Mouse (Mus musculus): ENCODE results near the gene Lpcat3. TPM values are rescaled to one million over a fixed set of nuclear protein-coding genes. Genes with fewer than 3 reads are reported as not detected.
A peak's percentile ranks its signal among the peaks of the same experiment; 100 is the strongest.

Lpcat3 gene
- polyA plus RNA-seq, 1 experiment from 2014 or later: 45.3 TPM

DNA sequence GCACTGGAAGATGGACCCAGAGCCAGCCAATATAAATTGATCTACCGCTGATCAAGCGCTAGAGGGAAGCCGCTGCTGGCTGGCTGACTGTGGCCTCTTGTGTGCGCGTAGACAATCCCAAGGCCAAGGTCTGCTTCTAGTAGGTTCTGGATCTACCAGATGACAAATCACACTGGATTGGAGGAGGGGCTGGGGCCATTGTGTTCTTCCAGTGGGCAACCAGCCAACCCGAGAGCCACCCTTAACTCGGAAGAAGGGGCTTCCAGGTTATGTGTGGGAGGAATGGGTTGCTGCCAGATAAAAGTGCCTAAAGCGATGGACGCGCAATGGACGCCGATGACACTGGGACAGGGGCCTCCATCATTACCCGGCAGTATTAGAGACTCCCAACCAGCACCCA is 55.1 kb downstream of the Lpcat3 start:
- Histone ChIP-seq H3K4me1 (peaks cover 14% of the 10 kb centered on the region), H3K27me3 (no peaks in the 10 kb centered on the region), H3K36me3 (peaks cover 42% of the 10 kb centered on the region), H3K4me3 (peak overlapping the region; percentile 15), H3K27ac (no peak overlapping the region), H3K4me2 (replicated peaks) (no peak overlapping the region), H3K9me3 (replicated peaks) (no peaks in the 10 kb centered on the region), H3K9ac (no peak overlapping the region)
- no peak for ATAC-seq (ENCODE audit: low FRiP score)
- 79% methylated on average over 13 of the region's 13 CpGs for WGBS

DNA sequence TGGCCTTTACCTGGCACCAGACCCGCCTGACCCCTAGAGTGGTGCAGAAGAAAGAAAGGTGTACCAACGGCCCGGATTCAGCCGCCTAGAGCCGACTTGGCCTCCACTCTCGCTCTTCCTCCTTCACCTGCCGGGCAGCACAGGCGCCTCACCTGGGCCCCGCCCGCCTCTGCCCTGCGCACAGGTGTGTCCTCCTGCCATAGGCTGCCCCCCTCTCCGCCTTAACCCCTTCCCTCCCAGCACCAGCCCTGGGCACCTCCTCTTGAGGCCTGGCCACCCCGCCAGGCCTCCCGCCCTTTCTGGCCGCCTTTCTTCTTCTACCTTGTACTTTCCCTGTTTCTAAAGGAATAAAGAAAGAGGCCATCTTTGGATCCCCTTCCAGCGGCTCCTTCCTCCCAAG is 55.9 kb downstream of the Lpcat3 start:
- H3K4me2 ChIP-seq (replicated peaks): 0 out of 2 replicates have a peak overlapping the region, but pooled peaks have one; percentile 8
- WGBS: 61% methylated on average over 13 of the region's 16 CpGs
- ATAC-seq (ENCODE audit: low FRiP score): no peak
- no peaks in the 10 kb centered on the region for H3K9me3 ChIP-seq (replicated peaks)
- H3K4me3 ChIP-seq: peak overlapping the region; percentile 15; the same call in 1 of the 2 replicates
- 0 out of 2 replicates have a peak overlapping the region, but pooled peaks have one; percentile 27 for H3K9ac ChIP-seq
- H3K27me3 ChIP-seq: no peaks in the 10 kb centered on the region
- H3K4me1 ChIP-seq: peaks cover 7% of the 10 kb centered on the region
- peaks cover 42% of the 10 kb centered on the region for H3K36me3 ChIP-seq
- H3K27ac ChIP-seq: no peak overlapping the region

DNA sequence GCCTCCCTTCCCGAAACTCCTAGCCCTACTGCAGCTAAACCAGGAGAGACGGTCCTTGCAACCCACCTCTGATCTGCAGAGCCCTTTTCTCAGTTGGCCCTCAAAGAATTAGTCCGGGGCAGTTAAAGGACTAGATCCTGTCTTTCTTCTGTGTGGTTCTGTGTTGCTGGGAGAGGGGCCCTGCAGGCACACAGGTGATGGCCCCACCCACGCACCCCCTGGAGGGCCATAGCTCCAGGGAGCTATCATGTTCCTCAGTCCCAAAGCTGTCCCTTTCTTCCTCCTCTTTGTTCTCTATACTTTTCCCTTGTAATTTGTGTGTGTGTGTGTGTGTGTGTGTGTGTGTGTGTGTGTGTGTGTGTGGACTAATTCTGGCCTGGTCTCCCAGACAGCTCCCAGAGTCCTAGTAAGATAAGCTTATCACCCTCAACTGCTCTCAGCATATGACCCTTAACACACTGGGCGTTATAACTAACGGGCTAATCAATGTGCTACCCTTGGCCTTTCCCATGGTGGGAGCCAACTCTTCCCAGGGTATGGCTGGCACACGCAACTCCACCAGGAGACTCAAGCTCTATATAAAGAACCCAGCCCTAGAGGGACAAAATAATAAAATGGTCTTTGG is 56.6 kb downstream of the Lpcat3 start:
- Histone ChIP-seq H3K27me3 (no peaks in the 10 kb centered on the region), H3K4me1 (peaks cover 3% of the 10 kb centered on the region; the same call in 1 of the 2 replicates), H3K36me3 (peaks cover 34% of the 10 kb centered on the region), H3K9me3 (replicated peaks) (no peaks in the 10 kb centered on the region), H3K9ac (peak overlapping the region; percentile 27; the same call in 1 of the 2 replicates), H3K4me3 (no peak overlapping the region), H3K4me2 (replicated peaks) (0 out of 2 replicates have a peak overlapping the region, but pooled peaks have one; percentile 8), H3K27ac (no peak overlapping the region)
- no peak for ATAC-seq (ENCODE audit: low FRiP score)
- 69% methylated on average over 7 of the region's 7 CpGs for WGBS

DNA sequence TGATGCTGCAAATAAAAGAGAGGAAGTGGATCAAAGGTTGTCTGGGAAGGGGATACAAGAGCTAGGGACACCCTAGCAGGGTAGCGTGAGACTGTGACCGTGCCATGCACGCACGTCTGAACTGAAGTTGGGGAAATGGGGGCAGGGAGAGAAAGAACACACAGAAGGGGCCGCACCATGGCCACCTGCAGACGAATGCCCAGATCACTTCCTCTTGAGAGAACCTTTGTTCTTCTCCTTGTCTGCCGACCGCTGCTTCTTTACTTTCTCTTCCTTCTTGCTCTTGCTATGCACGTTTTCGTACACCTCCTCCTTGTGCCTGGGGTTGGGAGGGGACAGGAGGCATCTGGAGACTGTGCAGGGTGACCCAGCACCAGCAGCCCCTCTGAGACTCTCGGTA is 58.1 kb downstream of the Lpcat3 start:
- no peak overlapping the region for H3K27ac ChIP-seq
- no peaks in the 10 kb centered on the region for H3K4me1 ChIP-seq
- H3K4me2 ChIP-seq (replicated peaks): no peak overlapping the region
- no peaks in the 10 kb centered on the region for H3K9me3 ChIP-seq (replicated peaks)
- ATAC-seq (ENCODE audit: low FRiP score): no peak
- 66% methylated on average over 11 of the region's 11 CpGs for WGBS
- H3K9ac ChIP-seq: peak overlapping the region; percentile 8; the same call in 1 of the 2 replicates
- H3K36me3 ChIP-seq: peaks cover 20% of the 10 kb centered on the region
- H3K27me3 ChIP-seq: no peaks in the 10 kb centered on the region
- no peak overlapping the region for H3K4me3 ChIP-seq

DNA sequence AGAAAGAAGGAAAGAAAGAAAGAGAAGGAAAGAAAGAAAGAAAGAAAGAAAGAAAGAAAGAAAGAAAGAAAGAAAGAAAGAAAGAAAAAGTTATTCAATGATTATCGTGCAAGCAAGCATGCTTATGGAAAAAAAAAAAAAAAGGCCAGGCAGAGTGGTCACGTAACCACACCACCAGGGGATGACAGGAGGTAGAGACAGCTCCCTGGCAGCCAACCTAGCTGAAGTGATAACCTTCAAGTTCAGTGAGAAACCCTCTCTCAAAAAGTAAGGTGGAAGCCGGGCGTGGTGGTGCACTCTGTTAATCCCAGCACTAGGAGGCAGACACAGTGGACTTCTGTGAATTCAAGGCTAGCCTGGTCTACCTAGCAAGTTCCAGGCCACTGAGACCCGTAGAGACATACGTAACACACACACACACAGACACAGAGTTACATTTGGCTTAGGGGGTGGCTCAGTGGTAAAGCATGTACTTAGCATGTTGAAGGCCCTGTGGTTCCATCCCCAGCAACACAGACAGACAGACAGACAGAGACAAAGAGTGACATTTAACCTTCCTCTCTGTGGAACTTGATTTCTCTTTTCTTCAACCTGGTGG is 60.1 kb downstream of the Lpcat3 start:
- Histone ChIP-seq H3K9ac (no peak overlapping the region), H3K27me3 (no peaks in the 10 kb centered on the region), H3K9me3 (replicated peaks) (no peaks in the 10 kb centered on the region), H3K4me1 (no peaks in the 10 kb centered on the region), H3K4me3 (no peak overlapping the region), H3K36me3 (0 out of 2 replicates have a peak, but pooled peaks cover under 1% of the 10 kb centered on the region), H3K27ac (no peak overlapping the region), H3K4me2 (replicated peaks) (no peak overlapping the region)
- 84% methylated on average over 6 of the region's 6 CpGs for WGBS
- no peak for ATAC-seq (ENCODE audit: low FRiP score)

DNA sequence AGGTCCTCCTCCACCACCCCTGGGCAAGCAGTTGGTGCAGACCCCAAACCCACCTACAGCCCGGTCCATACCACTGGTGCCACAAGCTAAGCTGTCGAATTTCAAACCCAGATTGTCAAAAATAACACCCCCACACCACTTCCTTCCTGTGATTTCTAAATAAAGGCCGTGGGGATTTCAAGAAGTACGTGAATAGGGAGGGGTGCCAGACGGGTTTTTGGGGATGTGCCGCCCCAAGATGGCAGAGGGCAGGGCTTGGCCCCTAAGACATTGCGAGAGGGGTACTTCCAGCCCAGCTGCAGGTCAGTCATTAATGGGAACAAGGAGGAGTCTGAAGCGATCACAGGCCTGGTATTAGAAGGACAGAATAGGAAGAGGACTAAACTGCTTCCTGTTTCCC is 60.7 kb downstream of the Lpcat3 start:
- Histone ChIP-seq H3K9ac (no peak overlapping the region), H3K4me2 (replicated peaks) (no peak overlapping the region), H3K4me3 (no peak overlapping the region), H3K27me3 (no peaks in the 10 kb centered on the region), H3K36me3 (no peaks in the 10 kb centered on the region), H3K4me1 (no peaks in the 10 kb centered on the region), H3K9me3 (replicated peaks) (no peaks in the 10 kb centered on the region), H3K27ac (no peak overlapping the region)
- no peak for ATAC-seq (ENCODE audit: low FRiP score)
- 83% methylated on average over 8 of the region's 8 CpGs for WGBS

DNA sequence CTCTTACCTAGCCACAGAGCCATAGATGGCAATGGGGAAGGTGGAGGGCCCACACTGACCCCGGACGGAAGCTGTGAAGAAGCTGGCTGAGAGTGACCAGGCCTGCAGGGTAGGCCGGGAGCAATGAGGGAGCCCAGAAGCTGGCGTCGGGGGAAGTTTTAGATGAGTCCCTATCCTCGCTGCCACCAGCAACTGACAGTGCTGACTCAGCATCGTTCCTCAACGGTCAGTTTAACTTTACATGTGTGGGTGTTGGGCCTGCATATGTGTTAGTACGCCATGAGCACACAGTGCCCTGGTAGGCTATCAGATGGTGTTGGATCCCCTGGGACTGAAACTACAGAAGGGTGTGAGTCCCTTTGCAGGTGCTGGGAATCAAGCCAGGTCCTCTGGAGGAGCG is 61.6 kb downstream of the Lpcat3 start:
- no peak overlapping the region for H3K4me3 ChIP-seq
- no peaks in the 10 kb centered on the region for H3K9me3 ChIP-seq (replicated peaks)
- no peaks in the 10 kb centered on the region for H3K4me1 ChIP-seq
- H3K4me2 ChIP-seq (replicated peaks): no peak overlapping the region
- H3K27ac ChIP-seq: no peak overlapping the region
- H3K9ac ChIP-seq: no peak overlapping the region
- WGBS: 84% methylated on average over 10 of the region's 10 CpGs
- H3K27me3 ChIP-seq: no peaks in the 10 kb centered on the region
- no peak for ATAC-seq (ENCODE audit: low FRiP score)
- H3K36me3 ChIP-seq: no peaks in the 10 kb centered on the region

DNA sequence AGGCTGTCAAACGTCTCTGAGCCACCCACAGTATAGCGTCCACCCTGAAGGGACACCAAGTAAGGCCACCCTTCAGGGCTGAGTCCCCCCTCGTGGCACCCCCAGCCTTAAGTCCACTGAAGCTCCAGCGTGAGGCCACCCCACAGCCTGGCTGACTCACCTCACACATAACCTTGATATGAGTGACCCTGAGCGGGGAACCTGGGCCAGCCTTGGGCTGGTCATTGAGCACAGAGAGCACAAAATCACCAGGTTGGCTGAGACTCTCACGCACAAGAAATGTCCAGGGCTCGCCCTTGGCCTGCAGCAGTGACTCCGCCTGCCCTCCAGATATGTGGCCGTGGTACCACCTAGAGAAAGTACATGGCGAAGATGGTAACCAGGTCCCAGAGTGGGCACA is 65.8 kb downstream of the Lpcat3 start:
- no peak for ATAC-seq (ENCODE audit: low FRiP score)
- no peaks in the 10 kb centered on the region for H3K36me3 ChIP-seq
- H3K27me3 ChIP-seq: no peaks in the 10 kb centered on the region
- H3K27ac ChIP-seq: no peak overlapping the region
- no peak overlapping the region for H3K4me2 ChIP-seq (replicated peaks)
- H3K4me1 ChIP-seq: peaks cover 10% of the 10 kb centered on the region; the same call in 1 of the 2 replicates
- WGBS: 87% methylated on average over 10 of the region's 10 CpGs
- H3K9me3 ChIP-seq (replicated peaks): no peaks in the 10 kb centered on the region
- H3K4me3 ChIP-seq: no peak overlapping the region
- H3K9ac ChIP-seq: no peak overlapping the region

DNA sequence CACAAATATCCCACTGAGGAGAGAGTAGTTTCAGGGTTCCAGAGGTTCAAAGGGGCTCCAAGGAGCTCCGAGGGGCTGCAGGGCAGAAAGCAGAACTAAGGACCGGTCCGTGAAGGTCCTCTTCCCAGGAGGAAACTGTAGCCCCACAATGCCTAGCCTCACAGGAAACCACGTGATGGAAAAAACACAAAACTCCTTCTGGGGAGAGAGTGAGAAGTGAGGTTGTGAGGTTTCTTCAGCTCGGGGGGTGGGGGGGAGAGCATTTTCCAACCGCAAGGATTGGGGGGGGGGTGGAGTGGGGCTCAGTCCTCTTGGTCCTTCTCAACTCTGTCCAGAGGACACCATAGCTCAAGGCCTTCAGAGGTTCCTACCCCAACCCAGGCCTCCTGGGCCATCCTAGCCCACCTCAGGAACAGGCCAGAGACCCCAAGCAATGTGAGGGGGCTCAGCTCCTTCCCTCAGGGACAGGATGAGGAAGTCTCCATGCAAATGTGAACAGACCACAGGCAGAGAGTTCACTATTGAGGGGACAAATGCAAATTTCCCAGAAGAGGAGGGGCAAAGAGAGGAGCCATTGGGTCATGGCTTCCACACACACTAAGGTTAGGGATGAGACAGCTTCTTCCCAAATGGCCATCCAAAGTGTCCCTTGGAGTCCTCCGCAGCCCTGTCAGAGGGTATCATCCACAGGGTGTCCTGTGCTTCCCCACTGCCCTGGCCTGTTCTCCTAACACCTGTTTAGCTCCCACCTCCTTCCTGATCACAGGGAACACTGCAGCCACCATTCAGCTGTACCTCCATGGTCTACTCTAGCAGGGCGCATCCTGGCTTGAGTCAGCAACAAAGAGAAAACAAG is 67.3 kb downstream of the Lpcat3 start:
- WGBS: 83% methylated on average over 8 of the region's 8 CpGs
- Histone ChIP-seq H3K4me2 (replicated peaks) (no peak overlapping the region), H3K4me3 (no peak overlapping the region), H3K9ac (no peak overlapping the region), H3K4me1 (peaks cover 10% of the 10 kb centered on the region; the same call in 1 of the 2 replicates), H3K36me3 (no peaks in the 10 kb centered on the region), H3K27ac (no peak overlapping the region), H3K9me3 (replicated peaks) (no peaks in the 10 kb centered on the region), H3K27me3 (no peaks in the 10 kb centered on the region)
- no peak for ATAC-seq (ENCODE audit: low FRiP score)

DNA sequence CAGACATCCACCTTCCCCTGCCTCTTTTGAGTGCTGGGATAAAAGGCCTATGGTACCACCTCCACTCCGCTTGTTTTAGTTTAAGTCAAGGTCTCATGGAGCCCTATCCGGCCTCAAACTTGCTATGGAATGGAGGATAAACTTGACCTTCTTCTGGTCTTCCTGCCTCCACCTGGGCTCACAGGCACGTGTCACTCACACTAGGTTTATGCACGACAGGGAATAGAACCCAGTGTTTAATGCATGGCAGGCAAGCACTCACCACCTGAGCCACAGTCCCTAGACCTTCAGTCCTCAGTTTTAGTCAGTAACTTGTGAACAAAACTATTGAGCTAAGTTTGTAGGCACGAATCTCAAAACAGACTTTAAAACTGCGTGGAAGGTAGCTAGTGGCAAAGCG is 68.2 kb downstream of the Lpcat3 start:
- Histone ChIP-seq H3K4me2 (replicated peaks) (no peak overlapping the region), H3K4me1 (peaks cover 10% of the 10 kb centered on the region; the same call in 1 of the 2 replicates), H3K27ac (no peak overlapping the region), H3K9ac (no peak overlapping the region), H3K9me3 (replicated peaks) (no peaks in the 10 kb centered on the region), H3K36me3 (no peaks in the 10 kb centered on the region), H3K27me3 (no peaks in the 10 kb centered on the region), H3K4me3 (no peak overlapping the region)
- 87% methylated on average over 7 of the region's 7 CpGs for WGBS
- ATAC-seq (ENCODE audit: low FRiP score): no peak

DNA sequence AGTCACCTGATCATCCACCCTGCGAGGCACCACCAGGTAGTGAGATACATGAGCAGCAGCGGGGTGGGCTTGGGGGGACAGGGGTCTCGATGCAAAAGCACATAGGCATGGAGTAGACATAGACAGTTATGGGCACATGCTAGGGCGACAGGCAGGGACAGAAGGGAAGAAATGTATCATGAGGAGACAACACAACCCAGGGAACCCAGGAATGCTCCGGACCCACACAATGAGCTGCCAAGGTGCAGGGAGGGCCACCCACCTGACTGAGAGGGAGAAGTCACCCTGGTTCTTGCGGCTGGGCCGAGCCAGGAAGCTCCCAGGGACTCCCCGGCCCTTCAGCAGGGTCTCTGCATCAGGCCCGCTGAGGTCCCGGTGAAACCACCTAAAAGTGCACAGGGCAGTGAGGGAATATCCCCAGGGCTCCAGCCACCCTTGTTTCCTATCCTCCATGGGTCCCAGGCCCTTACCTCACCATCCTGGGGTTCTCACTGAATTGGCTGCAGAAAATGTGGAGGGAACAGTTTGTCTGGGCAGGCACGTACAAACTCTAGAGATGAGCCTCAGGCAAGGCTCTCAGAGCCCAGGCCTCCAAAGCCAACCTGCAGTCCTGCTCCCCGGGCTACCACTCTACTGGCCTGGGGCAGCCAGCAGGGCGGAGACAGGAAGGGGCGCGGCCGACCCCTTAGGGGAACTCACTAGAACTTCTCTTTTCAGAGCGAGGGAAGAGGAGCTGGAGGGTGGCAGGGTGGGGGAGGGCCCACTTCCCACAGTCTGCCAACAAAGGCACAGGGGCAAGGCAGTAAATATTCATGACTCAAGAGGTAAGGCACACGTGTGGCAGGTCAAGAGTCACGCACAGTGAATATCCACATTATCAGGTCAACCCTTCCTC is 69.9 kb downstream of the Lpcat3 start:
- Histone ChIP-seq H3K4me3 (no peak overlapping the region), H3K9ac (no peak overlapping the region), H3K4me1 (peaks cover 10% of the 10 kb centered on the region; the same call in 1 of the 2 replicates), H3K36me3 (no peaks in the 10 kb centered on the region), H3K9me3 (replicated peaks) (no peaks in the 10 kb centered on the region), H3K27ac (no peak overlapping the region), H3K27me3 (no peaks in the 10 kb centered on the region), H3K4me2 (replicated peaks) (no peak overlapping the region)
- ATAC-seq (ENCODE audit: low FRiP score): no peak
- WGBS: 57% methylated on average over 19 of the region's 19 CpGs
